Mouse (Mus musculus): ENCODE measurements at regions not wholly inside any gene's neighbourhood (a gene's known extent, or its start where the extent isn't known, plus 50 kb on each side); places are given as distances from the start of the nearest gene placed in this dataset.
"Not testable (repeated sequence)": the region's sequence is repeated elsewhere in the genome, so short reads cannot be mapped to it uniquely, and the experiment has no call there.

DNA sequence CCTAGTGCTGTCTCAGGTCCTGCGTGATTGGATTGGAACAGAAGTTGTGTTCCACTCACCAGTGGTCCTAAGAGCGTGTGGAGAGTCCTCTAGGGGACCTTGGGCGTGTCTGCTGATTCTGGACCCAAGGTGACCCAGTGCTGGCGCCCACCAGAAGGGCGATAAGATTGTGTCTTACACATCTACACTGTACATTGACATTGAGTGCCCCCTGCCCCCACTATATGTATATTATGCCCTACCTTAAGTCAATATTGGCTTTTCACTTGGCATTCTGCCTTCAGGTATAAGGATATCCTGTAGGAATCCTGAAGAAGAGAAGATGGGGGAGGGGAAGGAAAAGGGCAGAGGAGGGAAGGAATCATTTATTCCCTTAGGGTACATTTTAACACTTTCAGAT, 260.2 kb upstream of the Rgs17 start:
- no peak for DNase-seq (ENCODE audit: extremely low spot score in 1 of 2, low spot score in 1 of 2)

DNA sequence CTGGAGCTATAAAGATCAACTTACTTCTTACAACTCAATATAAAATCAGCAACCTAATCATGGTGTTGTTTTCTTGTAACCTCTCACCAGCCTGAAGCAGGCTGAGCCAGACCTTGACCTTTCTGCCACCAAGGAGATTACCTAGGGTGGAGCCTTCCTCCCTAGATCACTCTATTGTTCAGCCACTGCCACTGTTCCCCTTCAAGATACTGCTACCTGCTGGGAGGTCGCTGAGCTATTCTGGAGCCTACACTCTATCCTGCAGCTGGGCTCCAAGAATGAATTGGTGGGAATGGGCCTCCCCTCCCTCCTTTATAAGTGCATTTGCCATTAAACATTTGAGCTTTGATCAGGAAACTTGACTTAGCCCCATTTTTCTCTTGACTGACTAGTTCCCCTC, 242.1 kb upstream of the Rgs17 start:
- not testable (repeated sequence) for DNase-seq (ENCODE audit: extremely low spot score in 1 of 2, low spot score in 1 of 2)

DNA sequence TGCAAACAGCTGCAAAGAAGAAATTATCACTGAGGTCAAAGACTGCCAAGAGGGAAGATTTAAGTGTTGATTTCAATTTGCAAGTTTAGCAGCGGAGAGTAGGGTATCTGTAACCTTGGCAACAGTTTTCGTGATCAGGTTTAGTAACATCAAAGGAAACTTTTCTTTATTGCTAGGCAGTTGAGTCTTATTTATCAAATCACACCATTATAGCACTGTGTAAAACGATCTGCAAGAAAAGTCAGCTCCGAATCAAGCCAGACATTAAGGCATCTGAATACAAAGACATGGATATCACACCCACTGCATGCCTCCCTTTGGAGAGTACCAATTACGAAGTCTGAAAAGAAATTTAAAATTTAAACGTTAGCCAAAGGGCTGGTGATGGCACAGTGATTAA, 234.7 kb upstream of the Rgs17 start:
- no peak for DNase-seq (ENCODE audit: extremely low spot score in 1 of 2, low spot score in 1 of 2)

DNA sequence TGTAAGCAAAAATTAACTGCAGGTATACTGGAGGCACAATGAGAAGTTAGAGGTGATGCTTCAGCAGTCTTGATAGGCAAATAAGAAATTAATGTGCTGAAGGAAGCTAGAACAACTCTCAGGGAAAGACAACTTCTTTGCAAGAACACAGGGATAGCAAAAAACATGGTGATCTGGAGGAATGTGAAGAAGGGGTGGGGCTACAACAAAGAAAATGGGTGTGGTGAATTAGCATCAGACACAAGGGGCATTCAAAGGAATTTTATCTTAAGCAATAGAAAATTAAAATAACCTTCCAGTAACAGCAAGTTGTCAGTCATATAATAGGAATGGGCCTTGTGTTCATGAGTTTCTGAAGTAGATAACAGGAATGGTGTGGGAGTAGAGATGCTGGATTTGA, 211.9 kb upstream of the Rgs17 start:
- no peak for DNase-seq (ENCODE audit: extremely low spot score in 1 of 2, low spot score in 1 of 2)

DNA sequence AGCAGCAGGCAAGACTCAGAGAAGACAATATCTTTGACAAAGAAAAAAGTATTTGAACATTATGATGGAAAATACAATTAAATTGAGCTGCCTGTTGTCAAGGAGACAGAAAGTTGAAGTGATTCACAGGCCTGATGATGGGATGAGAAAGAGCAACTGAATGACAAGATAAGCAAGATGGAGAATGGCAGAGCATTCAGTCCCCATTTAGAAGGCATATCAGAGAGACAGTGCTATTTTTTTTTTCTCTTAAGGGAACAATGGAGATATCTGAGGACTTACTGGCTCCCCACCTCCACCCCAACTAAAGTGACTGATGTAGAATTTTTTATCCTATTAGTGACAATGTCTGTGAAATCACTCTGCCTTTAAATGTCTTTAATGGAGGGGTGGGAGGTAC, 202.2 kb upstream of the Rgs17 start:
- DNase-seq (ENCODE audit: extremely low spot score in 1 of 2, low spot score in 1 of 2), result not testable (repeated sequence)

DNA sequence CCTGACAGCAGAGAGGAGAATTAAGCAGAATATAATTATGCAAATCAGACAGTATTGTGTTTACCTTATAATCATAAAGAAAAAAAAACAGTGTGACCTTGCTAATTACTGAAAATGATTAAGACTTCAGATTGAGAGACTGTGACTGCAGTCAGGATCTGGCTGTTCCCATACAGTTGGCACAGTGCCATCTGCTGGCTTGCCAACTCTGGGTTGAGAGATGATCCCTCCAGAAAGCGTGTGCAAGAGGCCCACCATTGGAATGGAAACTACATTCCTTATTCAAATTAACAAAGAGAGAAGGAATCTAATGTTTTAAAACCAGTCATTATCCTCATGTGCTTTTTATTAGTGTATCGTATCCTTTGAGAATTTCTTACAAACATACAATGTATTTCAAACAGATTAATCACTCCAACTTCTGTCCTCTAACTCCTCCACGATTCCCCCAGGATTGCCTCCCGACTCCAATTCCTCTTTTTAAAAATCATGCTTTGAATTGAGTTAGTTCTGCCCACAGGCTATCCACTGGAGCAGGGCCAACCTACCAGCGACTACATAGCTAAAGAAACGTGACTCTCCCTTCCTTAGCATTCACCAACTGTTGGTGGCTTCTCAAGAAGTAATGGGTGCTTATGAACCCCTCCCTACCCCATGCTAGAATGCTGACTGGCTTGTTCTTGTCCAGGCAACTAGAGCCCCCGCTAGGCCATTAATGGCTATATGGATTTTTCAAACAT, 192.9 kb upstream of the Rgs17 start:
- DNase-seq (ENCODE audit: extremely low spot score in 1 of 2, low spot score in 1 of 2), result peak in 1 of 2 experiments; percentile 46

All from layer of hippocampus, postnatal 25 days (tissue).